ENCODE assay signal across 21 mouse cellular contexts in the genomic region with DNA sequence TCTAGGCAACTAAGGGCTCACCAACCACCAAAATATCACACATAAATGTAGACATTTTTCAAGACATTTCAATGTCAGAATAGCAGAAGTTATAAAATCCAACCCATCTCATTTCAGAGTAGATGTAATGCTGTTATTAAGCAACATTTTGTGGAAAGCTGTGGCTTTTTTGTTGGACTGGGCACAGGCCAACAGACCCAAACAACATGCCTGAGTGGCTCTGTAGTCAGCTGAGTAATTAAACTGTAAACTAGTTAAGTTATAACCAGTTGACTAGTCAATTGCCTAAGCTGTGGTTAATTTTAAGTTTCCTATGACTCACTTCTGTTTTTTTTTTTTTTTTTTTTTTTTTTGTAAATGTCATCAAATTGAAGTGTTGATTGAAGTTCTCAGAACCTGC. TPM values are rescaled to one million over a fixed set of nuclear protein-coding genes. Genes with fewer than 3 reads are reported as not detected.
"Had no signal": no experiment of that assay in that cellular context is flagged by ENCODE, and none has a peak within 500 bp of the region (broad histone marks: within the 10 kb centered on the region; RNA-seq: fewer than 3 reads in every experiment).

No protein-coding gene starts in this region.

- H3K9me3 ChIP-seq: limb, embryonic 10.5 days; liver, embryonic 15.5 days; midbrain, embryonic 13.5 days; neural tube, embryonic 15.5 days had no signal

- H3K9ac ChIP-seq: liver, embryonic 15.5 days; midbrain, embryonic 13.5 days; neural tube, embryonic 15.5 days had no signal

- H3K4me3 ChIP-seq: limb, embryonic 10.5 days; liver, embryonic 15.5 days; midbrain, embryonic 13.5 days; myocyte; neural tube, embryonic 15.5 days had no signal

- ATAC-seq: lung, postnatal 0 days; midbrain, embryonic 13.5 days had no signal

- H3K27me3 ChIP-seq: liver, embryonic 15.5 days; midbrain, embryonic 13.5 days; neural tube, embryonic 15.5 days had no signal

- H3K4me2 ChIP-seq: liver, embryonic 11.5 days; liver, embryonic 15.5 days; midbrain, embryonic 13.5 days; neural tube, embryonic 15.5 days had no signal

- DNase-seq: kidney, adult 11 months; kidney, postnatal 36 days; layer of hippocampus, adult 9-11 months; layer of hippocampus, postnatal 36 days; lung, adult 2 months; lung, postnatal 36 days; thymus, postnatal 4 days had no signal

- H3K4me1 ChIP-seq: liver, embryonic 15.5 days; midbrain, embryonic 13.5 days; neural tube, embryonic 15.5 days had no signal

- H3K27ac ChIP-seq: kidney, postnatal 0 days; limb, embryonic 10.5 days; liver, embryonic 15.5 days; midbrain, embryonic 13.5 days; neural tube, embryonic 15.5 days; stomach, postnatal 0 days had no signal

- H3K36me3 ChIP-seq: limb, embryonic 10.5 days; liver, embryonic 15.5 days; midbrain, embryonic 13.5 days; neural tube, embryonic 15.5 days had no signal

RNA-seq across cellular contexts. Expression of a gene that starts 44.4 kb away (rescaled TPM):
- total RNA-seq: layer of hippocampus, adult 18-20 months; layer of hippocampus, postnatal 36 days; left cerebral cortex, postnatal 10 days; midbrain, postnatal 0 days had no signal
- polyA plus RNA-seq: kidney, postnatal 0 days; limb, embryonic 10.5 days; limb, embryonic 14.5 days; liver, embryonic 11.5 days; liver, embryonic 15.5 days; lung, adult 2 months; lung, postnatal 0 days; midbrain, embryonic 13.5 days; midbrain, postnatal 0 days; myocyte; neural tube, embryonic 11.5 days; neural tube, embryonic 15.5 days; stomach, postnatal 0 days had no signal
